Mouse (Mus musculus): ENCODE results near the gene Olfr30. TPM values are rescaled to one million over a fixed set of nuclear protein-coding genes. Genes with fewer than 3 reads are reported as not detected.
"Not testable (repeated sequence)": the region's sequence is repeated elsewhere in the genome, so short reads cannot be mapped to it uniquely, and the experiment has no call there.

The Olfr30 gene
- total RNA-seq (2021) = not detected

DNA sequence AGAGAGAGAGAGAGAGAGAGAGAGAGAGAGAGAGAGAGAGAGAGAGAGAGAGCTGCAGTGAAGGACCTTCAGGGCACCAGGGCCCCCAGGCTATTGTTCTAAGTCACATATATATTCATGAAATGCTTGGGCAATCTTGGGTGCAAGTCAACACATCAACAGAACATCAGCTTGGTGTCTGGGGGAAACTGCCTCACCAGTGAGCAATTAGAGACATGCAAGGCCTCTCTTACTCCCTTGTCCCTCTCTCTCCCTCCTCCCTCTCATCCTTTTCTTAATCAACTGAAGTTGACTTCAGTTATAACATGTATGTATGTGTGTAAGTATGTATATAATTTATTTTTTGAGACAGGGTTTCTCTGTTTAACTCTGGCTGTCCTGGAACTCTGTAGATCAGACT, at the start of gene Olfr30:
Gene Olfr30 (minus strand): TSS at position 101 of the 400 bp plus-strand sequence.
- DNase-seq (ENCODE audit: low spot score in 2 of 2) = no peak
- intact Hi-C loops (cut with DNase I) = no loop called here

DNA sequence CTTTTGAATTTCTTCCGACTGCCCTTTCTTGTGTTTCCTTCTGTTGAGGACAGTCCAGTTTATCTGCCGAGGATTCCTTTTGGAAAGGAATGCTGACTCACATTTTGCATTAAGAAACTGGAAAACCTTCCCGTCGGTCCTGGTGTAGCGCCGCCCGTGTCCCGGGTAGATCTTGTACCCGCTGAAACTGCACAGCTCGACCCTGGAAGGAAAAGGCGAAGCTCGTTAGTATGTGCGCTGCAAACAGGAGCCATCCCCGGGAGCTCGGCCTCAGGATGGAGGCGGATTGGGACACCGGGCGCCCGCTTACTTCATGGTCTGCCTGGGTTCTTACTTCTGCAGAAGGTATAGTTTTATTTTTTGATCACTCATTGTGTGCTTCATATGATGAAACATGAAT, 47.0 kb upstream of the Olfr30 start:
- intact Hi-C loops (cut with DNase I); DNase-seq (ENCODE audit: low spot score in 2 of 2): not testable (repeated sequence)

DNA sequence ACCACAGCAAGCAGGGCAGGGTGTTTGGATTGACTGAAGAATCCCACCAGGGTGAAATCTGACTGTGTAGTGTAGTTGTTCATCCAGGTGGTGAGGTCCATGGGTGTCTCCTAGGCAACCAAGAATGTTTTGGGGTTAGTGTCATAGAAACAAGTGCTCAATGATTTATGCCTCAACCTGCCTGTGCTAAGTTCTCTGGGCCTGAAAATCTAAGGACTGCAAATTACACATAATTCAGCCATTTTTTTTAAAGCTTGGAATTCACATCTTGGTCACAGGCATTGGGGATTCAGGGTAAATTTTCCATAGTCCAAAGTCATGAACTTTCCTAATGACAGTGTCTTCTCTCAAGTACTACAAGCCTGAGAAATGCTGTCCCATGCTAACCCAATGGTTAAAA, 40.4 kb upstream of the Olfr30 start, which contains the start of gene Olfr331:
Gene Olfr331 (minus strand): TSS at position 101 of the 400 bp plus-strand sequence.
- intact Hi-C loops (cut with DNase I); DNase-seq (ENCODE audit: low spot score in 2 of 2): not testable (repeated sequence)

DNA sequence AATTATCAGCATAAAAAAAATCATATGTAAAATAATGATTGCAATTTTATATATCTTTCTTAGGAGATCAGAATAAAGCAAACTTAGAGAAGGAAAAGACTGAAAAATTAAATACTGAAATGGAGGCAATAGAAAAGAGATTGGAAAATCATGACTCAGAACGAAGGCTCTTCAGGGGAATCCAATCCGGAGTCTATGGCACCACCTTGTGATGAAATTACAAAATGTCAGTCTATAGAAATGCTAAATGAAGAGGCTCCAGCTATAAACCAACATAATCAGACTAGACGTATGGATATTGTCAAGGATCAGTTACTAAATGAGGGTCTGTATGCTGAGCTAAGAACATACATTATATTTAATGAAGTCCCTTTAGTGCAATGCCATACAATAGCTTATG, 37.2 kb upstream of the Olfr30 start:
- intact Hi-C loops (cut with DNase I) = loop anchor here (2.0 to 10.0 kb wide), 3 partner anchors 94 to 322 kb away; no protein-coding TSS in a partner anchor
- peak; percentile 10 to 21 for DNase-seq (ENCODE audit: low spot score in 2 of 2)

DNA sequence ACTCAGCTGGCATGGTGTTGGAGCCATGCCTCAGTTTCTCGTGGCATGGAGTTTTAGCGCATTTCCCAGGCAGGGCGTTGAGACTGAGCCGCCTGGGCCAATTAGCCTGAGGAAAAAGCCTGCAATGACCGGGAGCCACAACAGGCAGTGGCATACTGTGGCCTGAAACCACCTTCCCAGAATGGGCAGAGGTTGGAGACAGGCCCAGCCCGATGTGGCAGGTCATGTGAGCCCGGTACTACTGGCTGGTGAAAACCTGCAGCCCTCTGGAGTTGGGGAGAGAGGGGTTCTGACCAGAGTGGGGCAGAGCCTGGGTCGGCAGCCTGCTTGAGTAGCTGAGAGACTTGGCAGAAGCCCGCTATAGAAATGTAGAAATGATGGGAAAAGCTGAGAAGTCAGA, 36.7 kb upstream of the Olfr30 start:
- intact Hi-C loops (cut with DNase I) = loop anchor here (2.0 to 10.0 kb wide), 3 partner anchors 94 to 321 kb away; no protein-coding TSS in a partner anchor
- DNase-seq (ENCODE audit: low spot score in 2 of 2) = no peak

DNA sequence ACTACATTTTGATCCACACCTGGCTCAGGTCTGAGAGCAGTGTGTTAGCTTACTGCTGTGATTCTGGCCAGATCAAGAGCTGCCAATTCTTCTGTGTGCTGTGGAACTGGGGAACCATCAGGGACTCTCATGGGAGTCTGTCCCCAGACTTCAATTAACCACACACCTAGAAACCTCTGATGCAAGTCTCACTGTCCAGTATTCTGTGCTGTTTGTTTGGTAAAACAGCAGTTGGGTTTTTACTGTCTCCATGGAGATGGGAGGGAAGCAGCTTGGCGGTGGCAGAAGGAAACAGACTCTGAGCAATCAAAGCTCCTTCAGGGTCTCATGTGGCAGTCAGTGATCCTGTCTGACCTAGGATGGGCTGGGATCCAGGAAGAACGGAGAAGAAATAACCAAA, 30.4 kb upstream of the Olfr30 start, which contains the start of gene Olfr332:
Gene Olfr332 (minus strand): TSS at position 101 of the 400 bp plus-strand sequence.
- intact Hi-C loops (cut with DNase I) = loop anchor here (10.0 kb wide), 1 partner anchor 88 kb away; no protein-coding TSS in a partner anchor

DNA sequence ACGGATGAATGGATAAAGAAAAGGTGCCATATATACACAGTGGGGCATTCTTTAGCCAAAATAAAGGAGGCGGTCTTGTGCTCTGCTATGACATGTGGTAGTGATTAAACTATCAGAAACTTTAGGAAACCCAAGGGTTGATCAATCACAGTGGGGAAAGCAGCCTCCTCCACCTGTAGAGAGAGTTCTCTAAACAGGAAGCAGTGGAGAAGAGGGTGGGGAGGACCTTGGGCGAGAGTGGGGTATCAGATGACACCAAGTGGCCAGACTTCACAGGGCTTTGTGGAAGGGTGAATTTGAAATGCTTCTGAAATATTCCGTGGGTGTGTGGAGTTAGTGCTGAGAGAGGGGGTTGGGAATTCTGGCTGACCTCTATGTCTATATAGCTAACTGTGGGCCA, 8.5 kb downstream of the Olfr30 start:
- no peak for DNase-seq (ENCODE audit: low spot score in 2 of 2)
- intact Hi-C loops (cut with DNase I) = no loop called here

More for the DNA sequence above, 30.4 kb upstream of the Olfr30 start, which contains the start of gene Olfr332:
- DNase-seq (ENCODE audit: low spot score in 2 of 2) = no peak

DNA sequence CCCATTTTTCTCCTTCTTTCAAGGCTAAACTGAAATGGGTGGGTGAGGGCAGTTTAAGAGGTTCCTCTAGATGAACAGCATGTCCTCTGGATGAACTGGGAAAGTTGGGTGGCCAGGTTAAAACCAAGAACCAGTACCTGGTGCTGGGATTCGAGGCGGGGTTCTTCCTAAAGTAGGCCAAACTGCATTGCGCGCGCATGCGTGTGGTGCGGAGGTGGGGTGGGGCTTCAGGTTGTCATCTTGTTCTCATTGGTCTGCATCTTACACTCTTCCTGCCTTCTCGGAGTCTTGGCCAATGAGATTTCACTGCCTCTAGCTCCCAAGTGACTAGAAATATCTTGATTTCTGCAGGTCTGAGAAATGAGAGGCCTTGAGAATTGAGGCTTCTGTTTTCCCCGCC, 9.3 kb downstream of the Olfr30 start, which contains the start of gene Lypd9:
Gene Lypd9 (minus strand): TSS at position 165 of the 400 bp plus-strand sequence.
- no peak for DNase-seq (ENCODE audit: low spot score in 2 of 2)

DNA sequence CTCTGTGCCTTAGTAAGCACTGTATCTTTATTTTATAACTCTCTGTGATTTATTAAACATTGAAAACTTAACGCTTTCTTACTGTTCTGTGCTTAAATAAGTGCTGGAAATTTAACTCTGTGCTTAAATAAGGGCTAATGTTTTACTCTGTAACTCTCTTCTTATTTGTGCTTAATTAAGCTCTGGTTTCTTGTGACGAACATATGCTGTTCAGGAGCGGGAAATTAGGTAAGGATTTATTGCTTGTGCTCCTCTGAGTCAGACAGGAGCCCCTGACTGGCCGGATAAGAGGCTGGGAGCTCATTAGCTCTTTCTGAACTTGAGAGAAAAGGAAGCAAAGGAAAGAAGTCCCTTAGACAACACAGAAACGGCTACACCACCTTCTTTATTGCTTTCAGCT, 24.2 kb downstream of the Olfr30 start:
- no peak for DNase-seq (ENCODE audit: low spot score in 2 of 2)
- intact Hi-C loops (cut with DNase I) = no loop called here

More for the DNA sequence above, 9.3 kb downstream of the Olfr30 start, which contains the start of gene Lypd9:
- intact Hi-C loops (cut with DNase I) = no loop called here

DNA sequence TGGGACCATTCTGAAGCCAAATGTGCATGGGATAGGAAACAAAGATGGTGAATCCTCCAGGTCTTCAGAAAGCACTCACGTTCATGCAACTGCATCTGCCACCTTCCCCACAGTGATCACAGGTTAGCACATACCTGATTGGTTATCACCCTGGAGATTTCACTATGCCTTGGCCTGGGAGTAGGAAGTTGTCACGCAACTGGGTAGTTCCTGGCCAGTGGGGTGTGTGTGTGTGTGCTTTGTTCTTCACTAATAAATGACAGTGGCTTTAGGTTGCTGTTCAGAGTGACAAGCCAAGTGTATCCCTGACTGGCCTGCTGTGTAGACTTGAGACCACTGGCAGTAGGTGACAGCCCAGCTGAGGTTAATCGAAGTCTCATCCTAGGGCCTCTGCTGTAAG, 29.8 kb downstream of the Olfr30 start, which contains the start of gene Gm12253:
Gene Gm12253 (plus strand): TSS at position 301 of the 400 bp plus-strand sequence.
- intact Hi-C loops (cut with DNase I) = no loop called here
- no peak for DNase-seq (ENCODE audit: low spot score in 2 of 2)

DNA sequence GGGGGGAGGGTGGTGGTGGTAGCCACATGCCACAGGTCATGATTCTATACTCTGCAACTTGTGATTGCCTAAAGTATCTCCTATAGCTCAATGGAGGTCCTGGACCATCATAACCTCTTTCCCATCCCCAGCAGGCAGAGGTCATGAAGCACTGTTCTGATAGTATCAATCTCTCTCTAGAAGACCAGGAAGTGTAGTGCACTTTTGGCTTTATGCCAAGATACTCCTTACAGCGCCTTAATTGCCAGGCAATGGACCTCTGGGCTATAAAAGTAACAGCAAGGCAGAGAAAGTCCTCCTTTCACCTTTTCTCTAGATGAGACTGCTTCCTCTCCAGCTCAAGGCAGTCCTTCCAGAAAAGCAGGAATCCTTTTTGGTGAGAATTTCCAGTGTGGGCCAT, 41.3 kb downstream of the Olfr30 start, which contains the start of gene 1810065E05Rik:
Gene 1810065E05Rik (plus strand): TSS at position 297 of the 400 bp plus-strand sequence.
- intact Hi-C loops (cut with DNase I) = no loop called here
- DNase-seq (ENCODE audit: low spot score in 2 of 2) = no peak

DNA sequence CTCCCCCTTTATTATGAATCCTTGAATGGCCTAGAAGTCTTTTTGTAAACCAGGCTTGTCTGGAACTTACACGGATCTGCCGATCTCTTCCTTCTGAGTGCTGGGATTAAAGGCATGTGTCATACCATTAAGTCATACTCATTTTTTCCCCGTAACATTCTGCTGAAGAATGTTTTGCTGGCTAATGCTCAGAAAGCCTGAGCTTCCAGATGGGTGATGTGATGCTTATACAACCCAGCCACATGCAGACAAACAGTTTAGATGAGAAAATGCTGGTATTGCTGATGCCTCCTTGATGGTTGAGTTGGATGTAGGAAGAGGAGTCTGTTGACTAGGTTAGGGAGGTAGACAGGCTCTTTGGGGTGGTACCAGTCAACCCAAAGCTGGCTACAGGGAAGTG, 43.7 kb downstream of the Olfr30 start:
- DNase-seq (ENCODE audit: low spot score in 2 of 2) = peak in 1 of 2 experiments; percentile 6
- intact Hi-C loops (cut with DNase I) = no loop called here

DNA sequence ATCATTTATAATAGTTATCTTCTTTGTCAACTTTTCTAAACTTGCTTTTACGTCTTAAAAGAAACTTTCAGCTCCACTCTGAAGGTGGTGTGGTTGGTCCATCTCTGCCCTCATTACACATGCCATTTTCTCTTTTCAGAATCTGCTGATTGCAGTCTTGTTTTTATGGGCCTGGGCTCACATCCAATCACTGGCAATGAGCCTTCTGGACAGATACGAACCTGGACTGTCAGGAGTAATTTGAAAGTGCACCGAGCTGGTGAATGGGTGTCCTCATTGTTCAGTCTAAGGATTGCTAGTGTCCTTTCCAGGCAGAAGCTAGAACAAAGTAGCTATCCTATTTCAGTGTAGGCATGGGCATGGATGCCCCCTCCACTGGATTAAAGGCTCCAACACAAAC, 54.0 kb downstream of the Olfr30 start:
- DNase-seq (ENCODE audit: low spot score in 2 of 2) = no peak
- intact Hi-C loops (cut with DNase I) = loop anchor here (10.0 kb wide), 2 partner anchors 87 to 507 kb away; partner anchors contain the start of genes Btnl10 and Olfr332

Other genes starting within 250 kb of the Olfr30 start
- not detected for gene 4930438A08Rik, start 187.5 kb downstream of the Olfr30 start, total RNA-seq (2021)
- 10 to 100 TPM; 20.9 to 24.2 TPM for gene Zfp692, start 155.2 kb downstream of the Olfr30 start, total RNA-seq (2021)
- 10 to 100 TPM; 47.2 to 52.2 TPM for gene Zfp672, start 131.9 kb downstream of the Olfr30 start, total RNA-seq (2021)
- 10 to 100 TPM; 62.2 to 62.5 TPM for gene Sh3bp5l, start 131.5 kb downstream of the Olfr30 start, total RNA-seq (2021)
- gene Lypd8, start 83.2 kb downstream of the Olfr30 start, total RNA-seq (2021) = not detected
- not detected for gene 1810065E05Rik, start 41.2 kb downstream of the Olfr30 start, total RNA-seq (2021)
- not detected for gene Gm12253, start 29.7 kb downstream of the Olfr30 start, total RNA-seq (2021)
- not detected for gene Lypd9, start 9.3 kb downstream of the Olfr30 start, total RNA-seq (2021)
- not detected for gene Olfr332, start 30.3 kb upstream of the Olfr30 start, total RNA-seq (2021)
- not detected for gene Olfr331, start 40.3 kb upstream of the Olfr30 start, total RNA-seq (2021)
- gene Olfr330, start 72.6 kb upstream of the Olfr30 start, total RNA-seq (2021) = not detected
- gene Olfr329-ps, start 84.2 kb upstream of the Olfr30 start, total RNA-seq (2021) = not detected
- under 1 TPM; 0.21 TPM for gene Olfr328, start 93.4 kb upstream of the Olfr30 start, total RNA-seq (2021)
- not detected for gene Olfr224, start 108.3 kb upstream of the Olfr30 start, total RNA-seq (2021)
- gene Olfr325, start 115.5 kb upstream of the Olfr30 start, total RNA-seq (2021) = not detected
- not detected for gene Olfr324, start 132.8 kb upstream of the Olfr30 start, total RNA-seq (2021)
- gene 2210407C18Rik, start 153.8 kb upstream of the Olfr30 start, total RNA-seq (2021) = not detected
- not detected for gene Olfr323, start 168.2 kb upstream of the Olfr30 start, total RNA-seq (2021)
- not detected for gene Trim58, start 178.2 kb upstream of the Olfr30 start, total RNA-seq (2021)
- not detected for gene Olfr322, start 196.5 kb upstream of the Olfr30 start, total RNA-seq (2021)
- not detected for gene Olfr320, start 218.8 kb upstream of the Olfr30 start, total RNA-seq (2021)
- gene Olfr319, start 236.9 kb upstream of the Olfr30 start, total RNA-seq (2021) = not detected

Measured in left cerebral cortex, postnatal 25 days (tissue).